Mouse (Mus musculus) heart, postnatal 0 days (tissue): ENCODE measurements around the gene Samd4.

ENCODE experiments used
- CTCF ChIP-seq: IDR thresholded peaks from 2 replicates; pipeline ENCODE4 v1.5.1; 2016; ENCODE audit warnings: antibody characterized with exemption, control low read depth, low read depth
- EP300 ChIP-seq: IDR thresholded peaks from 2 replicates; pipeline ENCODE4 v1.6.1; 2016; ENCODE audit warnings: antibody characterized with exemption, low read depth

DNA sequence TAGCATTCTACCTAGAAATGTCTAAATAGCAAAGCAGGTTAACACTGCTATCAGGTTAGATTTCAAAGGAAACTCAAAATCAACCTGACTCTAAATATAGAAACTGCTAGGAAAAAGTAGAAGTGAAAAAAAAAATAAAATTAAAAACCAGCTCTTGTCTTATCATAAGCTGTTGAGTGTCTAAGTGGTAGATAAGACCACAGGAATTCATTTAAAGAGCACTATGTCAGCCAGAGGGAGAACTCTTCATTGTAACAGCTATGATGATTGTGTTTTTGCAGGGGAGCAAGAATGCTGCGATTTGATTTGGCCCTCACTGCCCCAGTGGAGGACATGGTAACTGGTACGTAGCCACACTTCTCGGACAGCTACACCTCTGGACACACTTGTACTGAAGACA, 271.6 kb downstream of the Samd4 start:
- TF ChIP-seq CTCF (no peak), EP300 (no peak)
